Mouse (Mus musculus): ENCODE results near the gene Ap1g2. TPM values are rescaled to one million over a fixed set of nuclear protein-coding genes. Genes with fewer than 3 reads are reported as not detected.

Gene Ap1g2
- polyA plus RNA-seq, 1 experiment from 2014 or later = 10.2 TPM

DNA sequence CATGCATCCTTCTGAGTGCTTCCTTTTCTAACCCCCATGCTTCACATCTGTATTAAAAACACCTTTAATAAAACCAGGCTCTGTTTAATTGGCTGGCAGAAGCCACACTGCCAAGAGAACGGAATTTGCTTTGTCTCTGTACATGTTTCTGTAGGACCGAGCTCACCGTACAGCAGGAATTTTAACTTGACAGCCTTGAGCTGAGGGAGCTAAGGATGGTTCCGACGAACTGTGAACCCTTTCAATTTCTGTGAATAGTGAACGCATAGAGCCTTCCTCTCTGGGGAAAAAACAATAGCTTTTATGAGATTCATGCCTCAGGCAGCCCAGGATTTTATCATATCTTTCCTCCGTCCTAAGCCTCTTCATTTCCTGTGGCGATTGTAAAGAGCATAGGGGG, 16.0 kb upstream of the Ap1g2 start:
- ATAC-seq (ENCODE audit: low FRiP score) = no peak
- Histone ChIP-seq H3K27me3 (peaks cover 12% of the 10 kb centered on the region), H3K4me3 (replicated peaks) (no peak overlapping the region), H3K36me3 (replicated peaks) (no peaks in the 10 kb centered on the region), H3K27ac (peak overlapping the region; percentile 31), H3K4me1 (peaks cover 9% of the 10 kb centered on the region), H3K9ac (peak overlapping the region; percentile 5; the same call in 1 of the 2 replicates), H3K9me3 (no peaks in the 10 kb centered on the region), H3K4me2 (peak overlapping the region; percentile 10)
- 36% methylated on average over 8 of the region's 8 CpGs for WGBS

DNA sequence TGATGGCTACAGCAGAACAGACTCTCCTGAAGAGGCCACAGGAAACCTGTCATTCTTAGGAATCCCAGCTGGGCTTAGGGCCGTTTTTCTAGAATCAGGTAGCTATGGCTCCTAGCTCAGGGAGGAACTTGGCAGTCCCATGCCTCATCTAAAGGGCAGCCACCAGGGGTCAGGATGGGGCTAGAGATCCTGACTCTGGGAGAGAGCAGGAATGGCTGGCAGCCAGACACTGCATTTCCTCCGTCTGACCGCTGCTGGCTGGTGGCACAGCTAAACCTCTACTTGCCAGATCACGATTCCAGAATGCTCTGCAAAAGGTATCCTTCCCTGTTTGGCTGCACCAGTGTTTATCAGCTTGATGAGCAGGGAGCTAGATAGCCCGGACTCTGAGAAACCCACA, 15.6 kb upstream of the Ap1g2 start:
- peak; percentile 72 for ATAC-seq (ENCODE audit: low FRiP score)
- 16% methylated on average over 5 of the region's 5 CpGs for WGBS
- Histone ChIP-seq H3K9ac (no peak overlapping the region), H3K4me3 (replicated peaks) (no peak overlapping the region), H3K36me3 (replicated peaks) (no peaks in the 10 kb centered on the region), H3K27me3 (peaks cover 16% of the 10 kb centered on the region), H3K27ac (peak overlapping the region; percentile 31), H3K4me1 (peaks cover 13% of the 10 kb centered on the region), H3K9me3 (no peaks in the 10 kb centered on the region), H3K4me2 (peak overlapping the region; percentile 10)

DNA sequence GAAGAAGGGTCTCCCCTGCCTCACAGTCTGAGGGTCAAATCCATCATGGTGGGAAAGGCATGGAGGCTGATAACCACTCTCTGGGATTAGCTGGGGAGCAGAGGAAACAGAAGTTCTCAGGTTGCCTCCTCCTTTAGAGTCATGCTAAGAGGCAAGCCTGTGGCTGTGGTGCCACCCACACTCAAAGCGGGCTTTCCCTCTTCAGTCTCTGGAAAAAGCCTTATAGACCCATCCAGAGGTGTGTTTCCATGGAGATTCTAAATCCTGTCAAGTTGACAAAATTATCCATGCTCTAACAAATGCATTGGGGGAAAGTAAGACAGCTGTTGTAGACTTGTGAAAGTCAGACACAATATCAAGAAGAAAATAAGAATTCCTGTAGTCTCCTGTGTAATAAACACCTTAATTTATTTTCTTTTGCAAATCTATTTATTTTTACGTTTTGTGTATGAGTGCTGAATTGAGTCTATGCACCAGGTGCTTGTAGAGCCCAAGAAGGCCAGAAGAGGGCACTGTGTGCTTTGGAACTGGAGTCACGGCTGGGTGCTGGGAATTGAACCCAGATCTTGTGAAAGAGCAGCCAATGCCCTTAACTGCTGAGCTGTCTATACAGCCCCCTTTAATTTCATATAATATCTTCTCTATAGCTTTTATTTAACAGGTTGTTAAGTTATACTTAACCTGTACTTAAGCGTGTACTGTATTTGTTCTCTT, 13.2 kb upstream of the Ap1g2 start:
- Histone ChIP-seq H3K36me3 (replicated peaks) (no peaks in the 10 kb centered on the region), H3K9me3 (no peaks in the 10 kb centered on the region), H3K9ac (no peak overlapping the region), H3K27ac (no peak overlapping the region), H3K4me2 (no peak overlapping the region), H3K4me3 (replicated peaks) (no peak overlapping the region), H3K4me1 (peaks cover 35% of the 10 kb centered on the region), H3K27me3 (peaks cover 39% of the 10 kb centered on the region)
- ATAC-seq (ENCODE audit: low FRiP score) = no peak
- WGBS = 68% methylated on average over 4 of the region's 4 CpGs

DNA sequence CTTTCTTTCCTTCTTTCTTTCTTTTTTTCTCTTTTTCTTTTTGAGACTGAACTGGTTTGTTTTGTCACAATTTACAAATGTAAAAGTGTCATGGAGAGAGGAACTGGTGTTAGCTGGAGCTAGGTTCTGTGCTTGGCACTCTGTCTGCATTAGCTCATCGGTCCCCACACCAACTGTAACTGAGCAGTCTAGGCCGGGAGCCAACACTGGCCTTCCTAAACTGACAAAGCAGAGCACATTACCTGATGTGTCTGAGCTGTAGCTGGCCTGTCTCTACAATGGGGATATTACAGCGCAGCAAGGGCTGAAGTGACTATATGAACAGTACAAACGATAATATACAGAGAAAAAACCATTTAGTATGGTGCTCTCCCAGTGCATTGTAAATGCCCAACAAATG, 12.5 kb upstream of the Ap1g2 start:
- no peak for ATAC-seq (ENCODE audit: low FRiP score)
- WGBS = 82% methylated on average over 4 of the region's 4 CpGs
- no peaks in the 10 kb centered on the region for H3K9me3 ChIP-seq
- no peak overlapping the region for H3K4me3 ChIP-seq (replicated peaks)
- H3K27me3 ChIP-seq = peaks cover 46% of the 10 kb centered on the region
- H3K9ac ChIP-seq = no peak overlapping the region
- H3K4me1 ChIP-seq = peaks cover 42% of the 10 kb centered on the region
- H3K27ac ChIP-seq = no peak overlapping the region
- H3K36me3 ChIP-seq (replicated peaks) = no peaks in the 10 kb centered on the region
- H3K4me2 ChIP-seq = no peak overlapping the region

DNA sequence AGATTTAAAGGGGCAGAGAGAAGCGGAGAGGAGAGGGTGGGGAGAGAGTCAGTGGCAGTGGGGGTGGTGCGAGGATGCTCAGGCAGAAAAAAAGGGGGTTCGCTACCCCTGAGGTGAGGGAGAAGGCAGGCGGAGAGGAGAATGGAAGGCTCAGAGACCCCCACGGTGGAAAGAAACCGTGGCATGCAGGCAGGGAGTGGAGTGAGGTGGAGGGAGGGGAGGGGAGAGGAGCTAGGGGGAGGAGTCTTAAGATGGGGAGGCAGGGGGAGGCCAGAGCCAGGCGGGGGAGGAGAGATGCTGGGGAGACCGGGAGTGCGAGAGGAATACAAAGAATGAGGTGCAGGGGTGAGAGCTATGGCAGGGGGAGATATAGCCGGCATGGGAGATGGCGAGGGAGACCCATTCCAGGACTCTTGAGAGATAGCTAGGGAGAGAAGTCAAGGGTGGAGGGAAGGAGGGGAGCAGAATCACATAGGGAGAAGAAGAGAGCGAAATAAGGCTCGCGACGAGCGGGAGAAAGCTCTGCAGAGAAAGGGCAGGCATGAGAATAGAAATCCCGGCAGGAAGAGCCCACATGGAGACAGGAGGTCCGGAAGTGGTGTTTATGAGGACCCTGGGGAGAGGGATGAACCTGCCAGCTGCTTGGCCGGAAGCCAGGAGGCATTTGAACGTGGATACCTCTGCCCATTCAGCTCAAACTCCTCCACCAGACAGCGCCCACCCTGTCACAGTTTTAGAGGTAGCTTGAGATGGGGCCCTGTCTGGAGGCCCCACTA, 10.2 kb upstream of the Ap1g2 start, which contains the start of gene Jph4:
TSS of gene Jph4 (minus strand) at position 511 of the 776 bp plus-strand sequence.
- H3K27me3 ChIP-seq = peaks cover 60% of the 10 kb centered on the region
- peak within 1 kb of the TSS; percentile 81 for H3K9ac ChIP-seq
- no peaks in the 10 kb centered on the region for H3K36me3 ChIP-seq (replicated peaks)
- peak within 1 kb of the TSS; percentile 76 for H3K27ac ChIP-seq
- H3K4me1 ChIP-seq = peaks cover 41% of the 10 kb centered on the region
- peak; percentile 36 for ATAC-seq (ENCODE audit: low FRiP score)
- H3K9me3 ChIP-seq = no peaks in the 10 kb centered on the region
- WGBS = 6% methylated on average over 21 of the region's 21 CpGs
- H3K4me3 ChIP-seq (replicated peaks) = peak within 1 kb of the TSS; percentile 62
- peak within 1 kb of the TSS; percentile 94 for H3K4me2 ChIP-seq

DNA sequence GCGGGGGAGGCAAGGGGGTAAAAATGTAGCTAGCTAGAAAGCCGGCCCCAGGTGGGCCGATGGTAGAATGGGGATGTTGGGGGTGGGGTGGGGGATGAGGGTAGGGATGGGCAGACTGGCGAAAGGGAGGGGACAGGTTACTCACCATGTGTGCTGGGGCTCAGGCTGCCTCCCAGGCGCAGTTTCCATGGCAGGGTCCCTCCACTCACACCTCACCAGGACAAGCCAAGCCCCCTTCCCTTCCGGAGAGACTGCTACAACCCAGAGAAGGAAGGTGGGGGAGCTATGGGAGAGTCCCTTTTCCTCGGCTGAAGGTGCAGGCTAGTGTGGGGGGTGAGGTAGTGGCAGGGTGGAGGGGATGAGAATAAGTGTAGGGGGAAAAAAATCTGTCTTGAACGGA, 9.5 kb upstream of the Ap1g2 start:
- no peaks in the 10 kb centered on the region for H3K36me3 ChIP-seq (replicated peaks)
- H3K9ac ChIP-seq = peak overlapping the region; percentile 81
- H3K4me3 ChIP-seq (replicated peaks) = peak overlapping the region; percentile 62
- peak overlapping the region; percentile 76 for H3K27ac ChIP-seq
- WGBS = 0% methylated on average over 8 of the region's 8 CpGs
- peak overlapping the region; percentile 94 for H3K4me2 ChIP-seq
- peaks cover 65% of the 10 kb centered on the region for H3K27me3 ChIP-seq
- H3K9me3 ChIP-seq = no peaks in the 10 kb centered on the region
- ATAC-seq (ENCODE audit: low FRiP score) = peak; percentile 42
- H3K4me1 ChIP-seq = peaks cover 41% of the 10 kb centered on the region

DNA sequence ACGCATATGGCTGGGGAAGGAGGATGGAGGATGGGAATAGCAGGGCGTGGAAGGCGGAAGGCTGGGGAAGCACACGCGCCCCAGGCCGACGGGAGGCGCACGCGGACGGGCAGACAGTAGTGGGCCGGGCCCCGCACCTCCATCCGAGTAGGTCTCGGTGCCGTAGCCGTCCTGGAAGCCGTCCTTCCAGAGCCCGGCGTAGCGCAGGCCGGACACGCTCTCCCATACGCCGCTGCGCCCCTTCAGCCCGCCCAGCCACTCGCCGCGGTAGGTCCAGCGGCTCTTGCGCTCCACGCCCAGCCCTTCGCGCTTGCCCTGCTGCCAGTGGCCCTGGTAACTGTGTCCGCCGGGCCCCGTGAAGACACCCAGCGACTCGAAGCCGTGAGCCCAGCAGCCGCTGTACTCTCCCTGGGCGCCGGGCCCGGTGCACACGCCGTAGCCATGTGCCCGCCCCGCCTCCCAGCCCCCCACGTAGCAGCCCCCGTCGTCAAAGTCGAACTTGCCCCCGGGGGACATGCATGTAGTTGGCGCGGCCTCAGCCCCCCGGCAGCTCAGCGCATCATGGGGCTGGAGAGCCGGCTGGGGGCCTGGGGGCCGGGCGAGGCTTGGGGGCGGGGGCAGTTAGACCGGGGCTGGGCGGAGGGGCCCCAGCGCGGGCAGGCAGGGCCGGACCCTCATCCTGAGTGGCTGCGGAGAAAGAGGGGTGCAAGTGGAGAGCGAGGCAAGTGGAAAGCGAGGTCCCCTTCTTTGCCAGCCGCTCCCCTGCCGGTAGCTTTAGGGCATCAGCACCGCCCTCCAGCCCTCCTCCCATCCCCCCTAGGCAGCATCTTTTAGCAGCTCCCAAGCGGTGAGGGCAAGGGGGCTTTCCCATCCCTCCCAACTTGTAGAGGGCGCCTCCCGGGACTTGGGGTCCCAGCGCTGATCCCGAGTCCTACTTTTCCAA, 8.6 kb upstream of the Ap1g2 start:
- peak; percentile 59 for ATAC-seq (ENCODE audit: low FRiP score)
- under 1% methylated on average over 76 of the region's 78 CpGs for WGBS
- peak overlapping the region; percentile 81 for H3K9ac ChIP-seq
- H3K4me2 ChIP-seq = peak overlapping the region; percentile 94
- H3K9me3 ChIP-seq = no peaks in the 10 kb centered on the region
- H3K27me3 ChIP-seq = peaks cover 73% of the 10 kb centered on the region
- peaks cover 46% of the 10 kb centered on the region for H3K4me1 ChIP-seq
- H3K27ac ChIP-seq = peak overlapping the region; percentile 76
- no peaks in the 10 kb centered on the region for H3K36me3 ChIP-seq (replicated peaks)
- peak overlapping the region; percentile 62 for H3K4me3 ChIP-seq (replicated peaks)

DNA sequence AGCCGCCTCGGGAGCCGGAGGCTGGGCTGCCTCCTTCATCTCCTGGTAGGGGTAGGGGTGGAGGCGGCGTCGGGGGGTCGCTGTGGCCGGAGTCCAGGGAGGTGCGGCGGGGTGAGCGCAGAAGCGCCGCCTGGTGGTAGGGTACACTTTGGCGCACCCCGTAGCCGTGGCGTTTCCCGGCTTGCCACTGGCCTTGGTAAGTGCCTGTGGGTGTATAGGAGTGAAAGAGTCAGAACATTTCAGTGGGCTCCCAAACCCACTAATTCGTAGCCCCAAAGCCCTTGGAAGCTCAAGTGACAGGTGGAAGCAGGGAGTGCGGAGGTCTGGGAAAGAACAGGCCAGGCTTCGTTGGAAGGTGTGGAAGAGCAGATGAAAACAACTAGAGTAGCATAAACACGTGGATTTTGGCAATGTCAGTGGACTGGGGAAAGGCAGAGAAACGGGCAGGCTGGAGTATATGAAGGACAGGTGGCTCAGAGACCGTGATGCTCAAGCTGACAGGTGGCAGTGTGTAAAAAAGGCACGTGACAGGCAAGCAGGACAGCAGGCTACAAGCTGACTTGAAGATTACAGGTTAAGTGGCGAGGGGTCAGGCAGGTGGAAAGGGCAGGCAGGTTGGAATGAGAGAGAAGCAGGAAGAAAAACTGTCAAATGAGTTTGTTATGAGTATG, 7.7 kb upstream of the Ap1g2 start:
- H3K9me3 ChIP-seq = no peaks in the 10 kb centered on the region
- peak overlapping the region; percentile 62 for H3K4me3 ChIP-seq (replicated peaks)
- H3K36me3 ChIP-seq (replicated peaks) = no peaks in the 10 kb centered on the region
- 21% methylated on average over 26 of the region's 26 CpGs for WGBS
- H3K4me2 ChIP-seq = peak overlapping the region; percentile 94
- peaks cover 55% of the 10 kb centered on the region for H3K4me1 ChIP-seq
- peak overlapping the region; percentile 76 for H3K27ac ChIP-seq
- H3K27me3 ChIP-seq = peaks cover 79% of the 10 kb centered on the region
- no peak for ATAC-seq (ENCODE audit: low FRiP score)
- H3K9ac ChIP-seq = peak overlapping the region; percentile 81; the same call in 1 of the 2 replicates

DNA sequence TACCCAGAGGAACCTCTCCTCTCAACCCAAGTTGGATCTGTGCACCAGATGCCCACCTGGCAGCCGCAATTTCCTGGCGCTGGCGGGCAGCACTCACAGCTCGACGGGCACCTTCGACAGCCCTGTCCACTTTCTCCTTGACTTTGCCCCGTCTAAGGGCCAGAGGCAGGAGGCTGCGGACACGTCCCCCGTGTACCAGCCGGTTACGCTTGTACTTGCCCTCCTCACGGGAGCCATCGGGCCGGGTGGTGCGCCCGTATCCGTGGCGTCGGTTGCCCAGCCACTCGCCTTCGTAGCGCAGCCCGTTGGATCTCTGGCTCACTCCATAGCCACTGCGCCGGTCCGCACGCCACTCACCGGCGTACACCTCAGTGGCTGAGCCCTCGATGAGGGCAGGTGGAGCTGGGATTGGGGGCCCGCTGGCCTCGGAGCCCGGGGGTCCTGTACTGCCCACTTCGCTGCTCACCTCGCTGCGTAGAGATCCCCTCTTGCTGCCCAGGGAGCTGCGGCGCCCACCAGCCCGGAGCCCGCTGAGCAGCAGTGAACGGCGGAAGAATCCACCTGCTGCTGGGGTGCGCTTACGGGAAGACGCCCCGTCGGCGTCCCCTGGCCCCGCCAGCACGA, 7.1 kb upstream of the Ap1g2 start:
- H3K4me3 ChIP-seq (replicated peaks) = peak overlapping the region; percentile 62
- H3K4me1 ChIP-seq = peaks cover 62% of the 10 kb centered on the region
- peak overlapping the region; percentile 94 for H3K4me2 ChIP-seq

DNA sequence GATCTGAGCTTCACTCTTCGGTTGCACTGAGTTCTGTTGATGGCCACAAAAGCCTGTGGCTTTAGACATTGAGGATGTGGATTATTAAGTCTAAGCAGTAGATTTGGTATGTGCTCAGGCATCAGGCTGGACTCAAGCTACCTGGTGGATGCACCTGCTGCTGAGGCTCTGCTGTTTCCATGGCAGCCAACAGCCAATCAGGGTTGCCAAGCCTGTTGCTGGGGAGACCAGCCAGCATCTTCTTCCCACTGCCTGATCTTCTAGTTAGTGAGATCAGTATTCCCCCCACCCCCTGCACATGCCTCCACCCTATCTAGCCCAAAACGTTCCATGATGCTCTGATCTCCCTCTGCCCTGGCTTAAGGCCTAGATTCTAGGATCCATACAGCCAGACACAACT, 5.3 kb upstream of the Ap1g2 start:
- H3K9me3 ChIP-seq = no peaks in the 10 kb centered on the region
- peaks cover 64% of the 10 kb centered on the region for H3K4me1 ChIP-seq
- no peak for ATAC-seq (ENCODE audit: low FRiP score)
- no peak overlapping the region for H3K27ac ChIP-seq
- H3K4me2 ChIP-seq = no peak overlapping the region
- H3K27me3 ChIP-seq = peaks cover 68% of the 10 kb centered on the region
- 89% methylated on average over 2 of the region's 2 CpGs for WGBS
- H3K4me3 ChIP-seq (replicated peaks) = no peak overlapping the region
- no peak overlapping the region for H3K9ac ChIP-seq
- no peaks in the 10 kb centered on the region for H3K36me3 ChIP-seq (replicated peaks)

More for the DNA sequence above, 7.1 kb upstream of the Ap1g2 start:
- no peaks in the 10 kb centered on the region for H3K9me3 ChIP-seq
- H3K27ac ChIP-seq = no peak overlapping the region
- H3K9ac ChIP-seq = no peak overlapping the region
- H3K27me3 ChIP-seq = peaks cover 76% of the 10 kb centered on the region
- H3K36me3 ChIP-seq (replicated peaks) = no peaks in the 10 kb centered on the region
- no peak for ATAC-seq (ENCODE audit: low FRiP score)
- WGBS = 70% methylated on average over 51 of the region's 51 CpGs

DNA sequence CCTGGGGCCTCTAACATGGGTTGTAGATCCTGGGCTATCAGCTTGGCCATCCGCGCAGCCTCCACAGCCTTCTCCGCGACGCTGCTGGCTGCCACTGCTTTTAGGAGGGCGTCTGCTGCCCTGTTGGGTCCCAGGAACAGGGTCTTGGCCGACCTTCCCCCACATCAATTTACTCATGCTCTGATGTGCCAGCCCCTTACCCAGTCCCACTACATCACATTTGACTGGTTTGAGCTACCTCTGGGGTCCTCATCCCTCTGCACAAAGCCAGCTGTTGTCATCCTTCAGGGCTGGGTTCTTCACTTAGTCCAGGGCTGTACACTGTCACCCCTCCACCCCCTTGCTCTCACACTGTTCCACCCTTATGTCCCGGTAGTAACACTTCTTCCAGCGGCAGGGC, 3.7 kb upstream of the Ap1g2 start:
- H3K27me3 ChIP-seq = peaks cover 52% of the 10 kb centered on the region
- peaks cover 64% of the 10 kb centered on the region for H3K4me1 ChIP-seq
- H3K9ac ChIP-seq = no peak overlapping the region
- whole genome bisulfite sequencing = 33% methylated on average over 9 of the region's 9 CpGs
- no peak overlapping the region for H3K4me2 ChIP-seq
- no peak overlapping the region for H3K4me3 ChIP-seq (replicated peaks)
- ATAC-seq (ENCODE audit: low FRiP score) = no peak
- no peaks in the 10 kb centered on the region for H3K36me3 ChIP-seq (replicated peaks)
- H3K27ac ChIP-seq = no peak overlapping the region
- no peaks in the 10 kb centered on the region for H3K9me3 ChIP-seq

All from forebrain, embryonic 12.5 days (tissue).